Mouse (Mus musculus): Measurements from ENCODE around the gene Smoc2.

GRCm38 (mm10) chr17:14342511-14342910, 63.2 kb downstream of the Smoc2 start:
- no peak for TF ChIP-seq CTCF (IDR thresholded peaks at IDR 0.05)
- TF ChIP-seq POLR2A (IDR thresholded peaks at IDR 0.05; ENCODE audit: insufficient read depth, low read depth, low read length): no peak
